Mouse (Mus musculus): ENCODE measurements at regions not wholly inside any gene's neighbourhood (a gene's known extent, or its start where the extent isn't known, plus 50 kb on each side); places are given as distances from the start of the nearest gene placed in this dataset.

DNA sequence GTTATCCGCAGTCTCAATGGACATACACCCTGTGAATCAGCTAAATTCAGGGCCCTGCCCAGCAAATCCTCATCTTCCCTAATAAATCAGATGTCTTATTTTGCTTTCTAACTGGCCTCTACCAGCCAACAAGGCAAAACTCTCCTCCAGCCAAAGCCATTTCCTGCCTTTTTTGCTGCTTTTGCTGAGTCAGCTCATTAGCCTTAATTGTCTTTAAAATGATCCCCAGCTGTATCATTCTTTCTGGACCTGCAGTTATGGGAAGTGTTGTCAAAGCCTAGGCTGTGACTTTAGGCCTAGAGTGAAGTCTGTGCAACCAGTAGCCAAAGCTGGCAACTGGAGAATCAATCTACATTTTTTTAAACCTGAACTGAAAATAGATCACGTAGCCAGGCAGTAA is 81.4 kb downstream of the Mtpn start:
- Histone ChIP-seq H3K27ac (ENCODE audit: poor library complexity, severe bottlenecking) (no peak overlapping the region), H3K4me3 (no peak overlapping the region), H3K36me3 (no peaks in the 10 kb centered on the region), H3K4me1 (replicated peaks) (no peaks in the 10 kb centered on the region), H3K27me3 (replicated peaks) (no peaks in the 10 kb centered on the region), H3K4me2 (no peak overlapping the region), H3K9me3 (replicated peaks) (peaks cover 9% of the 10 kb centered on the region), H3K9ac (no peak overlapping the region)
- ATAC-seq (ENCODE audit: insufficient number of reproducible peaks, low FRiP score): no peak
- WGBS: 87% methylated on average over 2 of the region's 2 CpGs

DNA sequence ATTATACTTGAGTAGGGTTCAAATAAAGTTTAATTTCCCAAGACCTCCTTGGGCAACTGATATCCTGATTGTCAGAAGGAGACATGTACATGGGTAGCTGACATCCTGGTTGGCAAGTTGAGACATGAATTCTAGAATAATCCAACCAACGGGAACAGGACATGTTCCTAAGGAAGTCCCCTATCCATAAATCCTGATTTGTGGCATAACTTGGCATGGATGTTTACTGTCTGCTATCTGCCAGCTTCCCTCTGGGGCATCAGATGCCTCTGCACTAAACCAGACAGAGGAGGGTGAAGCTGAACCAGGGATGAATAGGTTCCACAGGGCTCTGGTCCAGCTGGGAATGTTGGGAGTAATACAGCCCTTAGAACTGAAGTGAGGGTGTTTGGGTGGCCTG is 94.7 kb downstream of the Mtpn start:
- H3K9me3 ChIP-seq (replicated peaks): 0 out of 2 replicates have a peak, but pooled peaks cover 3% of the 10 kb centered on the region
- H3K4me1 ChIP-seq (replicated peaks): no peaks in the 10 kb centered on the region
- 81% methylated on average over 1 of the region's 1 CpGs for WGBS
- no peak for ATAC-seq (ENCODE audit: insufficient number of reproducible peaks, low FRiP score)
- H3K27me3 ChIP-seq (replicated peaks): no peaks in the 10 kb centered on the region
- H3K27ac ChIP-seq (ENCODE audit: poor library complexity, severe bottlenecking): no peak overlapping the region
- no peaks in the 10 kb centered on the region for H3K36me3 ChIP-seq
- no peak overlapping the region for H3K9ac ChIP-seq
- H3K4me3 ChIP-seq: no peak overlapping the region
- H3K4me2 ChIP-seq: no peak overlapping the region

DNA sequence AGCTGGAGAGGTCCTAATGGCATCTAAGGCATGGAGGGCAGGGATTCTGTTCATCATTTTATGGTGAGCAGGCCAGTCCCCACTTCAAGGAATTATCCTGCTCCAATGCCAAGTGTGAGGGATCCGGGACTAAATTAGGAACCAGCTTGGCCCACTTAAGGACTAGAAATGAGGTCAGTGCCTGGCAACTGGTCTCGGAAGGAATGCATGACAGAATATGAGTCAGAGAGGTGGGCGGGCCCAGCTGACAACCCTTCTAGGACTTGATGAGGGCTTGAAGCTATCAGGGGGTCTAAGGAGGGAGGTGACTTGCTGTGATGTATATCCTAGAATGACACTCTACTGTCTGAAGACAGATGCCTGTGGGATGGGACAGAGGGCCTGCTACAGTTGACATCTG is 100.4 kb upstream of the Fam180a start:
- 51% methylated on average over 3 of the region's 3 CpGs for WGBS
- Histone ChIP-seq H3K4me1 (replicated peaks) (peaks cover 7% of the 10 kb centered on the region; the same call in 1 of the 2 replicates), H3K36me3 (no peaks in the 10 kb centered on the region), H3K4me2 (no peak overlapping the region), H3K27ac (ENCODE audit: poor library complexity, severe bottlenecking) (no peak overlapping the region; the same call in 1 of the 2 replicates), H3K27me3 (replicated peaks) (no peaks in the 10 kb centered on the region), H3K4me3 (no peak overlapping the region), H3K9me3 (replicated peaks) (no peaks in the 10 kb centered on the region), H3K9ac (no peak overlapping the region)
- ATAC-seq (ENCODE audit: insufficient number of reproducible peaks, low FRiP score): no peak

DNA sequence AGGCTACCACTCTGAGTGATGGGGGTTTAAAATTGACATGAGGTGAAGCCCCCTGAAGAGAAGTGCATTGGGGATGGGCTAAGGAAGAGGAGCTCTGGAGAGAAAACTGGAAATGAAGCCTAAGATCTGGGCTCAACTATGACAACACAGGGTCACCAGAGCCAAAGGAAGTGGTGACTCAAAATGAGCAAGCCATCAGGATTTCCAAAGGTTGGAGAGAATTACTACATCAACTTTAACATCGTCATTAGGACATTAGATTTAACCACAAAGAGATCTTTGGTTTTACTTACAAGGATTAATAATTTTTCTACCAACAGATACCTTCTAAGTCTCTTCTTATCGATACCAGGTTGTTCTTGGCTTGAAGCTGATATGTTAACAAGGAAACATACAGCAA is 98.6 kb upstream of the Fam180a start:
- Histone ChIP-seq H3K4me3 (no peak overlapping the region), H3K4me2 (no peak overlapping the region), H3K36me3 (no peaks in the 10 kb centered on the region), H3K9ac (no peak overlapping the region), H3K27me3 (replicated peaks) (no peaks in the 10 kb centered on the region), H3K9me3 (replicated peaks) (peaks cover 5% of the 10 kb centered on the region), H3K4me1 (replicated peaks) (peaks cover 7% of the 10 kb centered on the region; the same call in 1 of the 2 replicates), H3K27ac (ENCODE audit: poor library complexity, severe bottlenecking) (no peak overlapping the region)
- 84% methylated on average over 2 of the region's 2 CpGs for WGBS
- ATAC-seq (ENCODE audit: insufficient number of reproducible peaks, low FRiP score): no peak

DNA sequence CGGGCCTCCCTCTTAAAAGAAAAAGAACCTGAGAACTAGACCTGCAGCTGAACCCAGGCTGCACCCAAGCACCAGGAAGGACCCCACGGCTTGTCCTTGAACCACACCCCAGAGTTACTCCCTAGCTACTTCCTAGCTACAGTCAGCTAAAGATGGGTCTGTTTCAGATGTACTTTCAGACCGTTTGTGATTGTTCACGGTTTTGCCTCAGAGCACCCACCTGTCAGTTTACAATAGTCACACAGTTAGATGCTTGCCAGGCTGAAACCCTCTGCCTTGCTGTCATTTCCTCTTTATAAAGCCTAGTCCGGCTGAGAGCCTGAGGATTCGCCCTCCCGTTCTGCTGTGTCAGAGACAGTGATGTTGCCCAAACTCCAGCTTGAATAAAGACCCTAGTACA is 95.0 kb upstream of the Fam180a start:
- Histone ChIP-seq H3K4me2 (no peak overlapping the region), H3K9ac (no peak overlapping the region), H3K9me3 (replicated peaks) (peaks cover 5% of the 10 kb centered on the region), H3K27me3 (replicated peaks) (no peaks in the 10 kb centered on the region), H3K27ac (ENCODE audit: poor library complexity, severe bottlenecking) (no peak overlapping the region), H3K4me1 (replicated peaks) (peaks cover 3% of the 10 kb centered on the region; the same call in 1 of the 2 replicates), H3K4me3 (no peak overlapping the region), H3K36me3 (no peaks in the 10 kb centered on the region)
- WGBS: 83% methylated on average over 7 of the region's 7 CpGs
- no peak for ATAC-seq (ENCODE audit: insufficient number of reproducible peaks, low FRiP score)

DNA sequence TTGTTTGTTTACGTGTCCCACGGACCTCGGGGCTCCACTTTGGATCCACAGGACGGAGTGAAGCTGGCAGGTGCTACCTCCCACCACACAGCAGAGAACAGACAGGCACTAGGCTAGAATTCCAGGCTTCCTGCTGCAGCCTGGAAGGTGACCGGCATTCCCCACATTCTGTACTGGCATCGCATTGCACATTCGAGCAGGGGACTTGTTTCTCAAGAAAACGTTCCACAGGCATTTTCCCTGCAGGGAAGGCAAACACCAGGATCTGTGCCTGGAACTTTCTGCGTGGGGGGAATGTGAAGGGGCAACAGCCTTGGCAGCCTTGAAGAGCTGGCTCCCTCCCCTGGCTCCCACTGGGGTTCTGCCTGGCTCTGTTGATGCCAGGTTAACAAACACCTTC is 79.1 kb upstream of the Fam180a start:
- H3K27me3 ChIP-seq (replicated peaks): no peaks in the 10 kb centered on the region
- no peaks in the 10 kb centered on the region for H3K36me3 ChIP-seq
- H3K4me3 ChIP-seq: no peak overlapping the region
- no peak for ATAC-seq (ENCODE audit: insufficient number of reproducible peaks, low FRiP score)
- H3K27ac ChIP-seq (ENCODE audit: poor library complexity, severe bottlenecking): no peak overlapping the region
- no peak overlapping the region for H3K4me2 ChIP-seq
- no peaks in the 10 kb centered on the region for H3K9me3 ChIP-seq (replicated peaks)
- H3K4me1 ChIP-seq (replicated peaks): peaks cover 17% of the 10 kb centered on the region
- no peak overlapping the region for H3K9ac ChIP-seq
- WGBS: 43% methylated on average over 9 of the region's 9 CpGs

DNA sequence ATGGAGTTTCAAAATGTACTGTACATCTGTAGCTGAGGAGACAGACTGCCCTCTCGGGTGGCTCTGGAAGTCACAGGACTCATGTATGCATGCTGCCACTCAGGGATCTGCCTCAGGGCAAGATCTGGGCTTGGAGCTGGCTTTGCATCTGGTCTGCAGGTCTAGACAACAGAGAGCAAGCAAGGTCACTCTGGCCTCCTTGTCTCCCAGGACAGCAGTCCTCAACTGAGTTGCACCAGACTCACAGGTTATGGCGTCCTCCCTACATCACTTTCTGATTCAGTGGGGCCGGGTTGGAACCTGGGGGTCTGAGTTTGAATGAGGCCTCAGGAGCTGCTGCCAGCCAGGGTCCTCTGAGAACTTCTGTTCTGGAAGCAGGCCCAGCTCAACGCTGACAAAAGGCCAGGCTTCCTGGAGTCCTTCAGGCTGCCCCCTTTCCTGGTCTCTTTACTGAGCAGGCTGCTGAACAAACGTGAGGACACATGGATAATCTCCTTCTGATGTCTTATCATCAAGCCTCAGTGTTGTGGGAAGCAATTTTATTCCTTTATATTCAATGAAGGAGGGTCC is 77.5 kb upstream of the Fam180a start:
- no peaks in the 10 kb centered on the region for H3K36me3 ChIP-seq
- no peak overlapping the region for H3K4me2 ChIP-seq
- WGBS: 60% methylated on average over 5 of the region's 5 CpGs
- H3K4me1 ChIP-seq (replicated peaks): peaks cover 17% of the 10 kb centered on the region
- no peaks in the 10 kb centered on the region for H3K27me3 ChIP-seq (replicated peaks)
- no peak overlapping the region for H3K9ac ChIP-seq
- H3K27ac ChIP-seq (ENCODE audit: poor library complexity, severe bottlenecking): no peak overlapping the region
- H3K4me3 ChIP-seq: no peak overlapping the region
- no peak for ATAC-seq (ENCODE audit: insufficient number of reproducible peaks, low FRiP score)
- no peaks in the 10 kb centered on the region for H3K9me3 ChIP-seq (replicated peaks)

DNA sequence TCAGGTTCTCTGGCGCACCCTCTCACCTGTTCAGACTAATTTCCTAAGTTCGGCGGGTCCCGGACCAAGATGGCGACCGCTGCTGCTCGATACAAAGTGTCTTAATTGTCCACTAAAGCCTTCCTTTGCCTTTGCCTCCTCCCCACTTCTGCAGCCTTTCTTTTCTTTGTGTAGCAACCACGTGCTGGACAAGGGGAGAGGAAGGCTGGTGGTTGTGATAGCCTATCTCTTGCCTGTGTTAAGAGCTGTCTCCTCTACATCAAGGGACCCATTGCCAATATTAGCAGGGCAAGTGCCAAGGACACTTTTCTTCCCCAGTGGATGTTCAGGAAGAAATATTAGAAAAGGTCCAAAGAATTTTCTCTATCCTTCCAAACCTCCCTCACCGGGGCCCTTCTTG is 69.8 kb upstream of the Fam180a start:
- no peaks in the 10 kb centered on the region for H3K27me3 ChIP-seq (replicated peaks)
- no peak overlapping the region for H3K27ac ChIP-seq (ENCODE audit: poor library complexity, severe bottlenecking)
- WGBS: 80% methylated on average over 9 of the region's 9 CpGs
- no peak overlapping the region for H3K4me2 ChIP-seq
- no peaks in the 10 kb centered on the region for H3K9me3 ChIP-seq (replicated peaks)
- no peak for ATAC-seq (ENCODE audit: insufficient number of reproducible peaks, low FRiP score)
- no peak overlapping the region for H3K4me3 ChIP-seq
- no peaks in the 10 kb centered on the region for H3K4me1 ChIP-seq (replicated peaks)
- no peaks in the 10 kb centered on the region for H3K36me3 ChIP-seq
- H3K9ac ChIP-seq: no peak overlapping the region

DNA sequence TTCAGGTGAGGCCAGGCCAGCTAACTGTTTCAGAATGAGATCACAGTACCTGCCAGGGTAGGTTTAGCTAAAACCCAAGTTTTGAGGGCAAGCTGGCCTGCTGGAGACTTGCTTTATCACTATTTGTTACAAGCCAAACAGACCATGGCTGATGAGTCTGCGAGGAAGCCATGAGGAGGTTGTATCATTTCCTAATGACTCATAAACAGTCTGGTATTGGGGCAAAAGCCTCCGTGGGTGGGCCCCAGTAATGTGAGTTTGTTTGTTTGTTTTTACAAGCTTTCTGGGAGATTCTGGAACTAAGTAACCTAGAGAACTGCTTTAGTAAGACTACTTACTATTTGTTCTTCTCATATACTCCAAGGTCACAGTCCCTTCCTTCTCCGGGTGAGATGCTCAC is 62.9 kb upstream of the Fam180a start:
- Histone ChIP-seq H3K4me2 (no peak overlapping the region), H3K9me3 (replicated peaks) (no peaks in the 10 kb centered on the region), H3K36me3 (no peaks in the 10 kb centered on the region), H3K9ac (no peak overlapping the region), H3K27me3 (replicated peaks) (no peaks in the 10 kb centered on the region), H3K4me1 (replicated peaks) (no peaks in the 10 kb centered on the region), H3K4me3 (no peak overlapping the region), H3K27ac (ENCODE audit: poor library complexity, severe bottlenecking) (no peak overlapping the region)
- WGBS: 56% methylated on average over 3 of the region's 3 CpGs
- ATAC-seq (ENCODE audit: insufficient number of reproducible peaks, low FRiP score): no peak

DNA sequence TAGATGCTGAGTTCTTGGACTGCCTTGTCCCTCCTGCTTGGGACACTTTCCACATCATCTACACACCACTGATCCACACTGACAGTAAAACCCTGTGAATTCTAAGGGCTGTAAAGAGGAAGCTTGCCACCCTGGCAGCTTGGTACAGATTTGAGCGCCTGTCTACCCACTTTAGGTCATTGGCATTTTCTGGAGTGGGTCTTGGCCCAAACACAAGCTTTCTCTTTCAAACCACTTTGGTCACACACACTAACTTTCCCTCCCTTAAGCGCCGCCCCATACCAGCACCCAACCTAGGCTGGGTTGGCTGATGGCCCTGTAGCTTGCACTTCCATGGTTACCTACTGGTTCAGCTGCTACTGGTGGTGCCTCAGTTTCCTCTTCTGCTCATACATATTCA is 55.6 kb upstream of the Fam180a start:
- ATAC-seq (ENCODE audit: insufficient number of reproducible peaks, low FRiP score): no peak
- 68% methylated on average over 3 of the region's 3 CpGs for WGBS

DNA sequence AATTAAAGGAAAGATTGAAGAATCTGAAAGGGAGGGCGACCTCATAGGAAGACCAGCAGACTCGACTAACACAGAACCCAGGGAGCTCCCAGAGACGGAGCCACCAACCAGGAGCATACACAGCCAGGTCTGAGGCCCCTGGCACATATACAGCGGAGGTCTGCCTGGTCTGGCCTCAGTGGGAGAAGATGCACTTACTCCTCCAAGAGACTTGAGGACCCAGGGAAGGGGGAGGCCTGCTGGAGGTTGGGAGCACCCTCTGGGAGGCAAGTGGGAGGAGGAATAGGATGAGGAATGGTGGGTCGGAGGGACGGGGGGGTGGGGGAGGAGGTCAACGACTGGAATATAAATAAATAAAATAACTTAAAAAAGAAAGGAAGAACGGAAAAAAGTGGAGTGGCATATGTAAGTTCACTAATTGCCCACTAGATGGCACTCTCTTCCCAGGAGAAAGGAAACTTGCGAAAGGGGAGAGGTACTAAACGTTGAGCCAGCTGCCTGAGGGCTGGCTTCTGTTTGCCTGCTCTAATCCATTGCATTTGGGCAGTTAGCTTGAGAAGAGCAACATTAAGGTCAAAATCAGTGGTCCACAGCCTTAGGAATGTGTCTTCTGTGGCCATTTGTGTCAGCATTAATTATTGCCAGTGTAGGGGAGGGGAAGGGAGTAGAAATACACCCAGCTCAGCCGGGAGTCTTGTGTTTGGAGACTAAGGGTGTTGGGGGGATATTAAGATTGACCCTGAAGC is 55.0 kb upstream of the Fam180a start:
- WGBS: 23% methylated on average over 11 of the region's 11 CpGs
- no peak for ATAC-seq (ENCODE audit: insufficient number of reproducible peaks, low FRiP score)
- H3K27ac ChIP-seq (ENCODE audit: poor library complexity, severe bottlenecking): no peak overlapping the region
- H3K9me3 ChIP-seq (replicated peaks): no peaks in the 10 kb centered on the region
- peak overlapping the region; percentile 42 for H3K4me3 ChIP-seq
- no peaks in the 10 kb centered on the region for H3K27me3 ChIP-seq (replicated peaks)
- H3K4me1 ChIP-seq (replicated peaks): 0 out of 2 replicates have a peak, but pooled peaks cover 8% of the 10 kb centered on the region
- peak overlapping the region; percentile 67 for H3K4me2 ChIP-seq
- peak overlapping the region; percentile 57 for H3K9ac ChIP-seq
- no peaks in the 10 kb centered on the region for H3K36me3 ChIP-seq

More for the DNA sequence above, 55.6 kb upstream of the Fam180a start:
- no peak overlapping the region for H3K27ac ChIP-seq (ENCODE audit: poor library complexity, severe bottlenecking)
- H3K4me3 ChIP-seq: no peak overlapping the region
- H3K9me3 ChIP-seq (replicated peaks): no peaks in the 10 kb centered on the region
- H3K36me3 ChIP-seq: no peaks in the 10 kb centered on the region
- no peak overlapping the region for H3K9ac ChIP-seq
- H3K4me2 ChIP-seq: no peak overlapping the region
- H3K4me1 ChIP-seq (replicated peaks): 0 out of 2 replicates have a peak, but pooled peaks cover 8% of the 10 kb centered on the region
- H3K27me3 ChIP-seq (replicated peaks): no peaks in the 10 kb centered on the region

Data from heart, embryonic 12.5 days (tissue).